Mouse (Mus musculus) testis, postnatal 10 days (tissue): ENCODE data around the gene Ankib1.
A peak's percentile ranks its signal among the peaks of the same experiment; 100 is the strongest.

Source experiments
- DNase-seq: peaks from one replicate; pipeline ENCODE4 v3.0.0; 2021; ENCODE audit warnings: low spot score

Ankib1 gene

GRCm38 (mm10) chr5:3646991-3647707, 155.6 kb downstream of the Ankib1 start:
- peak; percentile 64 for DNase-seq

GRCm38 (mm10) chr5:3646539-3646938, 156.2 kb downstream of the Ankib1 start:
- DNase-seq = no peak

GRCm38 (mm10) chr5:3645326-3645725, 157.4 kb downstream of the Ankib1 start:
- no peak for DNase-seq

- DNase-seq = no peak
These were observed 158.1 kb downstream of the Ankib1 start for GRCm38 (mm10) chr5:3644621-3645020.
